Mouse (Mus musculus): ENCODE measurements at regions not wholly inside any gene's neighbourhood (a gene's known extent, or its start where the extent isn't known, plus 50 kb on each side); places are given as distances from the start of the nearest gene placed in this dataset.

GRCm38 (mm10) chr8:125367374-125367773 is 202.2 kb downstream of the Sipa1l2 start:
- Histone ChIP-seq H3K27ac (replicated peaks) (no peak overlapping the region), H3K9me3 (no peaks in the 10 kb centered on the region), H3K9ac (replicated peaks) (no peak overlapping the region), H3K36me3 (no peaks in the 10 kb centered on the region), H3K27me3 (no peaks in the 10 kb centered on the region), H3K4me1 (peaks cover 6% of the 10 kb centered on the region; the same call in 1 of the 2 replicates), H3K4me2 (replicated peaks) (no peak overlapping the region), H3K4me3 (no peak overlapping the region)
- WGBS: 80% methylated on average over 4 of the region's 4 CpGs
- no peak for ATAC-seq (replicated peaks)

GRCm38 (mm10) chr8:125365004-125365403 is 204.6 kb downstream of the Sipa1l2 start:
- no peaks in the 10 kb centered on the region for H3K9me3 ChIP-seq
- H3K4me3 ChIP-seq: no peak overlapping the region
- WGBS: 86% methylated on average over 5 of the region's 5 CpGs
- no peak overlapping the region for H3K4me2 ChIP-seq (replicated peaks)
- 0 out of 2 replicates have a peak overlapping the region, but pooled peaks have one; percentile 3 for H3K27ac ChIP-seq (replicated peaks)
- H3K4me1 ChIP-seq: peaks cover 6% of the 10 kb centered on the region; the same call in 1 of the 2 replicates
- no peaks in the 10 kb centered on the region for H3K27me3 ChIP-seq
- no peak overlapping the region for H3K9ac ChIP-seq (replicated peaks)
- no peaks in the 10 kb centered on the region for H3K36me3 ChIP-seq
- no peak for ATAC-seq (replicated peaks)

GRCm38 (mm10) chr8:125359456-125359855 is 210.2 kb downstream of the Sipa1l2 start:
- Histone ChIP-seq H3K27me3 (no peaks in the 10 kb centered on the region), H3K36me3 (no peaks in the 10 kb centered on the region), H3K27ac (replicated peaks) (no peak overlapping the region), H3K4me3 (no peak overlapping the region), H3K4me1 (peaks cover 8% of the 10 kb centered on the region), H3K9me3 (no peaks in the 10 kb centered on the region), H3K4me2 (replicated peaks) (no peak overlapping the region), H3K9ac (replicated peaks) (no peak overlapping the region)
- WGBS: 70% methylated on average over 2 of the region's 2 CpGs
- ATAC-seq (replicated peaks): no peak

- peaks cover 8% of the 10 kb centered on the region for H3K4me1 ChIP-seq
- no peaks in the 10 kb centered on the region for H3K9me3 ChIP-seq
- no peak overlapping the region for H3K4me2 ChIP-seq (replicated peaks)
- no peak overlapping the region for H3K9ac ChIP-seq (replicated peaks)
- H3K4me3 ChIP-seq: no peak overlapping the region
- H3K27ac ChIP-seq (replicated peaks): no peak overlapping the region
- WGBS: 83% methylated on average over 3 of the region's 3 CpGs
- ATAC-seq (replicated peaks): no peak
- H3K36me3 ChIP-seq: no peaks in the 10 kb centered on the region
- no peaks in the 10 kb centered on the region for H3K27me3 ChIP-seq
Measured at GRCm38 (mm10) chr8:125357759-125358158, 211.8 kb downstream of the Sipa1l2 start.

GRCm38 (mm10) chr8:125355059-125355509 is 214.5 kb downstream of the Sipa1l2 start:
- H3K4me1 ChIP-seq: peaks cover 8% of the 10 kb centered on the region
- no peaks in the 10 kb centered on the region for H3K9me3 ChIP-seq
- no peak overlapping the region for H3K4me3 ChIP-seq
- no peaks in the 10 kb centered on the region for H3K36me3 ChIP-seq
- no peak overlapping the region for H3K4me2 ChIP-seq (replicated peaks)
- H3K27me3 ChIP-seq: peaks cover 3% of the 10 kb centered on the region; the same call in 1 of the 2 replicates
- no peak overlapping the region for H3K9ac ChIP-seq (replicated peaks)
- peak; percentile 43; the same call in 1 of the 2 replicates for ATAC-seq (replicated peaks)
- 37% methylated on average over 7 of the region's 7 CpGs for WGBS
- H3K27ac ChIP-seq (replicated peaks): no peak overlapping the region

- 22% methylated on average over 3 of the region's 3 CpGs for WGBS
- H3K27ac ChIP-seq (replicated peaks): no peak overlapping the region
- no peak overlapping the region for H3K9ac ChIP-seq (replicated peaks)
- H3K27me3 ChIP-seq: peaks cover 3% of the 10 kb centered on the region; the same call in 1 of the 2 replicates
- H3K4me2 ChIP-seq (replicated peaks): no peak overlapping the region
- peaks cover 18% of the 10 kb centered on the region for H3K4me1 ChIP-seq
- H3K9me3 ChIP-seq: no peaks in the 10 kb centered on the region
- no peak for ATAC-seq (replicated peaks)
- no peak overlapping the region for H3K4me3 ChIP-seq
- no peaks in the 10 kb centered on the region for H3K36me3 ChIP-seq
Measured at GRCm38 (mm10) chr8:125352276-125352675, 217.3 kb downstream of the Sipa1l2 start.

GRCm38 (mm10) chr8:125351486-125352032 is 218.0 kb downstream of the Sipa1l2 start:
- H3K9ac ChIP-seq (replicated peaks): no peak overlapping the region
- no peak overlapping the region for H3K27ac ChIP-seq (replicated peaks)
- peaks cover 3% of the 10 kb centered on the region; the same call in 1 of the 2 replicates for H3K27me3 ChIP-seq
- H3K36me3 ChIP-seq: no peaks in the 10 kb centered on the region
- ATAC-seq (replicated peaks): no peak
- peaks cover 18% of the 10 kb centered on the region for H3K4me1 ChIP-seq
- WGBS: 76% methylated on average over 8 of the region's 8 CpGs
- H3K4me3 ChIP-seq: no peak overlapping the region
- no peaks in the 10 kb centered on the region for H3K9me3 ChIP-seq
- no peak overlapping the region for H3K4me2 ChIP-seq (replicated peaks)

- H3K4me3 ChIP-seq: no peak overlapping the region
- H3K36me3 ChIP-seq: no peaks in the 10 kb centered on the region
- no peak overlapping the region for H3K9ac ChIP-seq (replicated peaks)
- peak; percentile 69 for ATAC-seq (replicated peaks)
- no peak overlapping the region for H3K4me2 ChIP-seq (replicated peaks)
- peaks cover 3% of the 10 kb centered on the region; the same call in 1 of the 2 replicates for H3K27me3 ChIP-seq
- WGBS: 12% methylated on average over 7 of the region's 7 CpGs
- H3K9me3 ChIP-seq: no peaks in the 10 kb centered on the region
- H3K4me1 ChIP-seq: peaks cover 10% of the 10 kb centered on the region; the same call in 1 of the 2 replicates
- no peak overlapping the region for H3K27ac ChIP-seq (replicated peaks)
Measured at GRCm38 (mm10) chr8:125349290-125350025, 220.2 kb downstream of the Sipa1l2 start.

- 87% methylated on average over 8 of the region's 8 CpGs for WGBS
- H3K9ac ChIP-seq (replicated peaks): no peak overlapping the region
- no peak overlapping the region for H3K4me2 ChIP-seq (replicated peaks)
- no peaks in the 10 kb centered on the region for H3K36me3 ChIP-seq
- peaks cover 3% of the 10 kb centered on the region; the same call in 1 of the 2 replicates for H3K27me3 ChIP-seq
- H3K9me3 ChIP-seq: no peaks in the 10 kb centered on the region
- no peak for ATAC-seq (replicated peaks)
- no peak overlapping the region for H3K27ac ChIP-seq (replicated peaks)
- no peak overlapping the region for H3K4me3 ChIP-seq
- peaks cover 10% of the 10 kb centered on the region; the same call in 1 of the 2 replicates for H3K4me1 ChIP-seq
Measured at GRCm38 (mm10) chr8:125346182-125346581, 223.4 kb downstream of the Sipa1l2 start.

- Histone ChIP-seq H3K27ac (replicated peaks) (no peak overlapping the region), H3K27me3 (no peaks in the 10 kb centered on the region), H3K36me3 (no peaks in the 10 kb centered on the region), H3K9ac (replicated peaks) (no peak overlapping the region), H3K4me2 (replicated peaks) (no peak overlapping the region), H3K4me3 (no peak overlapping the region), H3K9me3 (no peaks in the 10 kb centered on the region), H3K4me1 (peaks cover 10% of the 10 kb centered on the region; the same call in 1 of the 2 replicates)
- WGBS: 84% methylated on average over 10 of the region's 10 CpGs
- ATAC-seq (replicated peaks): no peak
Measured at GRCm38 (mm10) chr8:125345571-125345970, 224.0 kb downstream of the Sipa1l2 start.

GRCm38 (mm10) chr8:125343867-125344266 is 225.7 kb downstream of the Sipa1l2 start:
- Histone ChIP-seq H3K27me3 (no peaks in the 10 kb centered on the region), H3K4me1 (peaks cover 1% of the 10 kb centered on the region; the same call in 1 of the 2 replicates), H3K27ac (replicated peaks) (no peak overlapping the region), H3K4me2 (replicated peaks) (no peak overlapping the region), H3K9me3 (no peaks in the 10 kb centered on the region), H3K36me3 (no peaks in the 10 kb centered on the region), H3K4me3 (no peak overlapping the region), H3K9ac (replicated peaks) (no peak overlapping the region)
- ATAC-seq (replicated peaks): no peak
- 59% methylated on average over 9 of the region's 9 CpGs for WGBS

GRCm38 (mm10) chr8:125342521-125342920 is 227.1 kb downstream of the Sipa1l2 start:
- 85% methylated on average over 9 of the region's 9 CpGs for WGBS
- no peak overlapping the region for H3K4me3 ChIP-seq
- H3K4me2 ChIP-seq (replicated peaks): no peak overlapping the region
- ATAC-seq (replicated peaks): no peak
- no peaks in the 10 kb centered on the region for H3K27me3 ChIP-seq
- H3K4me1 ChIP-seq: no peaks in the 10 kb centered on the region
- no peak overlapping the region for H3K27ac ChIP-seq (replicated peaks)
- H3K9ac ChIP-seq (replicated peaks): no peak overlapping the region
- no peaks in the 10 kb centered on the region for H3K9me3 ChIP-seq
- no peaks in the 10 kb centered on the region for H3K36me3 ChIP-seq
